ENCODE assay signal across 8 mouse cellular contexts in the genomic region with DNA sequence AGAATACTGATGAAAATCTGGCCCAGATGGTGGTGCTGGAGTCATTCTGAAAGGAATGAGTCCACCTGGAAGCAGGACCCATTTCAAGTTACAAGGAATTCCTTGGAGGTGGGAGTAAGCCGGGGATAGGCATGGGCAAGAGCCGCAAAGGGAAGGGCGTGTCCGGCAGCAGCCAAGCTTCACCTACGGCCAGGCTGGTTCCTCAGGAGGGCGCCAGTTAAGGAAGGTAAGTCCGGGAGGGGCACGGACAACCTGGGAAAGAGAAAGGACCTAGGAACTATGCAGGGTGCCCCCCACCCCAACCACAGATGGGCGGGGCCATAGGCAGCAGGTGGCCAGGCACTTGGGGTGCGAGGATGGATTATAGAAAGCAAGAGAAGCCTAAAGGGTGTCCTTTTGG. TPM values are rescaled to one million over a fixed set of nuclear protein-coding genes. Genes with fewer than 3 reads are reported as not detected.
A peak's percentile ranks its signal among the peaks of the same experiment; 100 is the strongest.
DNase-seq lines count a peak whose midpoint lies in the region; ATAC-seq lines count a peak whose summit lies in the region.

No protein-coding gene starts in this region.

- H3K4me3 ChIP-seq in heart, embryonic 12.5 days = peak overlapping the region; percentile 64
- peak overlapping the region; percentile 60 for H3K4me3 ChIP-seq in neural tube, embryonic 12.5 days

- peak overlapping the region; percentile 79 for H3K4me2 ChIP-seq in heart, embryonic 12.5 days
- H3K4me2 ChIP-seq in neural tube, embryonic 12.5 days (replicated peaks) = peak overlapping the region; percentile 98

- H3K27ac ChIP-seq in heart, embryonic 12.5 days (ENCODE audit: poor library complexity, severe bottlenecking) = no peak overlapping the region
- H3K27ac ChIP-seq in neural tube, embryonic 12.5 days = no peak overlapping the region

- DNase-seq in CD4-positive, CD25-positive, alpha-beta regulatory T cell, adult 2 months (ENCODE audit: low read depth, low spot score) = peak; percentile 38
- DNase-seq in right cerebral cortex, adult 2 months (ENCODE audit: low spot score in 2 of 2) = peak; percentile 22 to 36
- no peak for DNase-seq in right cerebral cortex, postnatal 36 days (ENCODE audit: low spot score in 2 of 2)
- DNase-seq in liver = peak; percentile 29

- peaks cover 20% of the 10 kb centered on the region for H3K4me1 ChIP-seq in heart, embryonic 12.5 days (replicated peaks)
- H3K4me1 ChIP-seq in neural tube, embryonic 12.5 days = peaks cover 18% of the 10 kb centered on the region

- H3K36me3 ChIP-seq in heart, embryonic 12.5 days = no peaks in the 10 kb centered on the region
- no peaks in the 10 kb centered on the region for H3K36me3 ChIP-seq in neural tube, embryonic 12.5 days

- 3% methylated on average over 10 of the region's 10 CpGs for WGBS in heart, embryonic 12.5 days
- 1% methylated on average over 10 of the region's 10 CpGs for WGBS in neural tube, embryonic 12.5 days

- H3K9ac ChIP-seq in heart, embryonic 12.5 days = peak overlapping the region; percentile 72
- peak overlapping the region; percentile 79 for H3K9ac ChIP-seq in neural tube, embryonic 12.5 days

- no peaks in the 10 kb centered on the region for H3K9me3 ChIP-seq in heart, embryonic 12.5 days (replicated peaks)
- H3K9me3 ChIP-seq in neural tube, embryonic 12.5 days = no peaks in the 10 kb centered on the region

- no peak for ATAC-seq in CD4-positive, CD25-positive, alpha-beta regulatory T cell, adult 4 months
- ATAC-seq in heart, embryonic 12.5 days (ENCODE audit: insufficient number of reproducible peaks, low FRiP score) = no peak
- ATAC-seq in neural tube, embryonic 12.5 days (ENCODE audit: low FRiP score, low read depth) = no peak
- ATAC-seq in megakaryocyte progenitor cell, adult 5-6 weeks (replicated peaks; ENCODE audit: poor library complexity) = no peak

- peaks cover 23% of the 10 kb centered on the region for H3K27me3 ChIP-seq in heart, embryonic 12.5 days (replicated peaks)
- H3K27me3 ChIP-seq in neural tube, embryonic 12.5 days (replicated peaks) = peaks cover 27% of the 10 kb centered on the region

RNA-seq across cellular contexts. Expression of a gene that starts 1.8 kb away (rescaled TPM):
- polyA plus RNA-seq in CD4-positive, CD25-positive, alpha-beta regulatory T cell, adult 4 months (2017; shearing (Covaris generic)) = under 1 TPM in 1 of 2 experiments, not detected in 1; 0.30 TPM
- 14.0 and 18.0 TPM in 2 replicates for polyA plus RNA-seq in heart, embryonic 12.5 days (2016; fragmentation: Nextera tagmentation; extraction: Ambion mirVana)
- polyA plus RNA-seq in neural tube, embryonic 12.5 days (2016; fragmentation: Nextera tagmentation; extraction: Ambion mirVana) = 18.0 and 23.3 TPM in 2 replicates
- 0.12 TPM in 1 of 2 replicates, not detected in the other for total RNA-seq in megakaryocyte progenitor cell, adult 5-6 weeks (2015)
- total RNA-seq in megakaryocyte progenitor cell, adult 5-6 weeks (2017) = 0.03 TPM in 1 of 2 replicates, not detected in the other

Comparison
In these comparisons a context has a peak if more than half of its experiments do, and no peak if none do; other contexts are left out.
1. DNase-seq: peak in CD4-positive, CD25-positive, alpha-beta regulatory T cell, adult 2 months (single experiment), right cerebral cortex, adult 2 months (2 of 2) and liver (single experiment); none in right cerebral cortex, postnatal 36 days (0 of 2).
2. RNA of a gene that starts 1.8 kb away (polyA plus RNA-seq): 18.0 to 23.3 TPM in neural tube, embryonic 12.5 days and 14.0 to 18.0 TPM in heart, embryonic 12.5 days; 0.30 TPM in CD4-positive, CD25-positive, alpha-beta regulatory T cell, adult 4 months; every median in the first group is over 10 times any median in the second.